Mouse (Mus musculus) limb, embryonic 13.5 days (tissue): ENCODE data around the gene Bpifc. TPM values are rescaled to one million over a fixed set of nuclear protein-coding genes. Genes with fewer than 3 reads are reported as not detected.
"Not testable (repeated sequence)": the region's sequence is repeated elsewhere in the genome, so short reads cannot be mapped to it uniquely, and the experiment has no call there.

Source experiments
- ATAC-seq: fragments of 200-750 bp; cut with Nextera tagmentation; 2 replicates; pipeline ENCODE4 v1.8.0; 2017; ENCODE audit warnings: low read depth, moderate number of reproducible peaks, moderate TSS enrichment; ENCODE audit not compliant: low FRiP score
- H3K27ac ChIP-seq: fragments of 300-500 bp; sonication (generic); 2 replicates; pipeline ENCODE4 v1.5.1; 2015; ENCODE audit warnings: inconsistent platforms, mild to moderate bottlenecking, moderate library complexity
- H3K27me3 ChIP-seq: fragments of 300-500 bp; sonication (generic); 2 replicates; pipeline ENCODE4 v1.6.1; 2015; ENCODE audit warnings: mild to moderate bottlenecking, inconsistent platforms
- H3K36me3 ChIP-seq: fragments of 300-500 bp; sonication (generic); 2 replicates; pipeline ENCODE4 v1.6.1; 2015; ENCODE audit warnings: inconsistent platforms, mild to moderate bottlenecking, moderate library complexity
- H3K4me1 ChIP-seq: fragments of 300-500 bp; sonication (generic); 2 replicates; pipeline ENCODE4 v1.6.1; 2015; ENCODE audit warnings: inconsistent platforms
- H3K4me2 ChIP-seq: fragments of 300-500 bp; sonication (generic); replicated peaks from 2 replicates; pipeline ENCODE4 v1.6.1; 2015; ENCODE audit warnings: inconsistent platforms, mild to moderate bottlenecking, moderate library complexity
- H3K4me3 ChIP-seq: fragments of 300-500 bp; sonication (generic); 2 replicates; pipeline ENCODE4 v1.5.1; 2015; ENCODE audit warnings: moderate library complexity, mild to moderate bottlenecking, inconsistent platforms
- H3K9ac ChIP-seq: fragments of 300-500 bp; sonication (generic); 2 replicates; pipeline ENCODE4 v1.6.1; 2015; ENCODE audit warnings: mild to moderate bottlenecking, inconsistent platforms
- H3K9me3 ChIP-seq: fragments of 300-500 bp; sonication (generic); 2 replicates; pipeline ENCODE4 v1.6.1; 2016; ENCODE audit warnings: inconsistent platforms
- WGBS: fragments of 180-500 bp; shearing (Covaris S2); methylation state at CpG from one replicate; pipeline ENCODE4 v1.1.7; 2015; 5-methylcytosine and 5-hydroxymethylcytosine counted together
- polyA plus RNA-seq: library from polyadenylated mRNA; unstranded; fragments of >200 nt; fragmentation: Nextera tagmentation; extraction: Ambion mirVana; gene quantifications from 2 replicates; pipeline ENCODE4 v1.2.1, GENCODE M21; 2015

Gene Bpifc
- polyA plus RNA-seq, 1 experiment from 2014 or later, result 0.47 TPM

DNA sequence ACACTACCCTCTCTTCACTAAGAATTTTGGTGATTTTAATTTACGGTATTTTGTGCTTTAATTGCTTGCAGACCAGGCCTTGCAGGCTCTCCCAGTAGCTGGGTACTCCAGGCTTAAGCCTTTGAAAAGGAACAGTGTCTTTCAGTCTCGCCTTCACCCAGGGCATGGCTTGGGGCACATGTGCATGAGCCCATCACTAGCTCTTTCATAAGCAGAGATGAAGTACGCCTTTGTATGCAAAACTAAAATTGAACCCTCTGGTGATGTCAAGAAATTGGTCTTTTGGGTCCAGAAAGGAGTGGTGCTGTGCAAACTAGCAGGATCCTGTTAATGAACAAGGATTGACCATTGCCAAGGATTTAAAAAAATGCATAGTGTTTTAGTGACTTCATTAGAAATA is 20.8 kb upstream of the Bpifc start:
- peak; percentile 88 for ATAC-seq
- Histone ChIP-seq H3K4me3 (no peak overlapping the region), H3K27ac (peak overlapping the region; percentile 81; the same call in 1 of the 2 replicates), H3K27me3 (no peaks in the 10 kb centered on the region), H3K9ac (no peak overlapping the region; the same call in 1 of the 2 replicates), H3K4me1 (peaks cover 25% of the 10 kb centered on the region), H3K36me3 (peaks cover 39% of the 10 kb centered on the region), H3K4me2 (no peak overlapping the region), H3K9me3 (no peaks in the 10 kb centered on the region)
- whole genome bisulfite sequencing, result 38% methylated on average over 3 of the region's 3 CpGs

DNA sequence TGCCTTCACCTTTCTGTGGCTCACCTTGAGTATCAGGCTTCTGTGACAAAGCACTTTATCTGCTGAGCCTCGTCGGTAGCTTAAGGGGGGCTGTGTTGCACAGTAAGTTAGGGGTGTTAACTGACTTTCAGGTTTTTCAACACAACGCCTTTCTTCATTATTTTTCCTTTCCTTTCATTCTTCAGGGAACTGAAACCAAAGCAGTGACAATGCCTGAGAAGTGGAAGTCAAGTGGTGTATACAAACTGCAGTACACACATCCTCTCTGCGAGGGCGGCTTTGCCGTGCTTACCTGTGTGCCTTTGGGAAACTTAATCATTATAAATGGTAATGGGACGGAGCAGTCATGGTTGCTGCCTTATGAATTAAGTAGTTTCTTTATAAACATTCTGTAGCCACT is 19.0 kb upstream of the Bpifc start:
- H3K4me2 ChIP-seq, result no peak overlapping the region
- no peak for ATAC-seq
- peaks cover 25% of the 10 kb centered on the region for H3K4me1 ChIP-seq
- H3K27ac ChIP-seq, result no peak overlapping the region
- no peak overlapping the region for H3K9ac ChIP-seq
- H3K27me3 ChIP-seq, result no peaks in the 10 kb centered on the region
- H3K4me3 ChIP-seq, result no peak overlapping the region
- no peaks in the 10 kb centered on the region for H3K9me3 ChIP-seq
- peaks cover 32% of the 10 kb centered on the region for H3K36me3 ChIP-seq
- WGBS, result 89% methylated on average over 7 of the region's 7 CpGs

GRCm38 (mm10) chr10:86026807-86027206 is 15.1 kb upstream of the Bpifc start:
- H3K36me3 ChIP-seq, result peaks cover 31% of the 10 kb centered on the region
- WGBS, result 59% methylated on average over 1 of the region's 1 CpGs
- not testable (repeated sequence) for ATAC-seq

GRCm38 (mm10) chr10:86026354-86026753 is 14.7 kb upstream of the Bpifc start:
- H3K27ac ChIP-seq, result no peak overlapping the region
- ATAC-seq, result no peak
- no peaks in the 10 kb centered on the region for H3K27me3 ChIP-seq
- peaks cover 31% of the 10 kb centered on the region for H3K36me3 ChIP-seq
- no peak overlapping the region for H3K9ac ChIP-seq
- no peaks in the 10 kb centered on the region for H3K9me3 ChIP-seq
- no peak overlapping the region for H3K4me2 ChIP-seq
- peaks cover 19% of the 10 kb centered on the region for H3K4me1 ChIP-seq
- no peak overlapping the region for H3K4me3 ChIP-seq
- WGBS, result 95% methylated on average over 3 of the region's 3 CpGs

More at GRCm38 (mm10) chr10:86026807-86027206, 15.1 kb upstream of the Bpifc start:
- not testable (repeated sequence) for H3K4me3 ChIP-seq, H3K9me3 ChIP-seq, H3K27me3 ChIP-seq, H3K27ac ChIP-seq, H3K9ac ChIP-seq, H3K4me2 ChIP-seq
- peaks cover 18% of the 10 kb centered on the region for H3K4me1 ChIP-seq

- no peak overlapping the region for H3K4me2 ChIP-seq
- no peak overlapping the region for H3K9ac ChIP-seq
- no peaks in the 10 kb centered on the region for H3K27me3 ChIP-seq
- peaks cover 26% of the 10 kb centered on the region for H3K36me3 ChIP-seq
- no peak overlapping the region for H3K4me3 ChIP-seq
- 65% methylated on average over 2 of the region's 2 CpGs for WGBS
- ATAC-seq, result no peak
- no peak overlapping the region for H3K27ac ChIP-seq
- H3K9me3 ChIP-seq, result no peaks in the 10 kb centered on the region
- peaks cover 17% of the 10 kb centered on the region for H3K4me1 ChIP-seq
These were observed 14.2 kb upstream of the Bpifc start for GRCm38 (mm10) chr10:86025906-86026305.

GRCm38 (mm10) chr10:86023149-86023548 is 11.5 kb upstream of the Bpifc start:
- ATAC-seq, result no peak
- Histone ChIP-seq H3K27ac (no peak overlapping the region), H3K9me3 (no peaks in the 10 kb centered on the region), H3K27me3 (no peaks in the 10 kb centered on the region), H3K36me3 (peaks cover 5% of the 10 kb centered on the region; the same call in 1 of the 2 replicates), H3K4me1 (peaks cover 16% of the 10 kb centered on the region), H3K4me3 (peak overlapping the region; percentile 88; the same call in 1 of the 2 replicates), H3K4me2 (peak overlapping the region; percentile 79), H3K9ac (no peak overlapping the region)

DNA sequence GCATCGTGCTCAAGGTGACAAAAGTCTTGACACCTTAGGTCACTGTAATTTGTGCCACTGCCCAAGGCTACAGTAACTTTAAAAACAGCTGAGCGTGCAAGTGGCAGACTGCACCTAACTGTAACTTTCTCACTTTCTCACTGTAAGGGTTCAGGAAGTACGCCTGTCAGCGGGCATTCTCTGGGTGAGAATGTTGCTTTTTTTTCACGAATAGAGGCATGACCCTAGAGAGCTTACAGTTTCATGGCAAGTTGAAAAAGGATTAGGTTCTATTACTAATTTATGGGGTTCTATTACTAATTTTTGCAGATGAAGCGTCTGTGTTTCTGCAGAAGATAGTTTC is 10.8 kb upstream of the Bpifc start:
- Histone ChIP-seq H3K36me3 (peaks cover 5% of the 10 kb centered on the region; the same call in 1 of the 2 replicates), H3K4me1 (peaks cover 16% of the 10 kb centered on the region), H3K9ac (peak overlapping the region; percentile 90), H3K27ac (peak overlapping the region; percentile 90; the same call in 1 of the 2 replicates), H3K27me3 (no peaks in the 10 kb centered on the region), H3K4me3 (peak overlapping the region; percentile 88), H3K9me3 (no peaks in the 10 kb centered on the region), H3K4me2 (peak overlapping the region; percentile 79)
- ATAC-seq, result no peak
- 4% methylated on average over 6 of the region's 6 CpGs for WGBS

GRCm38 (mm10) chr10:86021749-86022473 is 10.2 kb upstream of the Bpifc start, which contains the start of gene Fbxo7:
Gene Fbxo7 (plus strand): TSS chr10:86021972.
- Histone ChIP-seq H3K27ac (peak within 1 kb of the TSS; percentile 90), H3K4me2 (peak within 1 kb of the TSS; percentile 79), H3K4me1 (peaks cover 16% of the 10 kb centered on the region), H3K4me3 (peak within 1 kb of the TSS; percentile 88), H3K36me3 (peaks cover 5% of the 10 kb centered on the region; the same call in 1 of the 2 replicates), H3K9me3 (no peaks in the 10 kb centered on the region), H3K27me3 (no peaks in the 10 kb centered on the region), H3K9ac (peak within 1 kb of the TSS; percentile 90)
- WGBS, result under 1% methylated on average over 82 of the region's 82 CpGs
- ATAC-seq, result peak; percentile 94

DNA sequence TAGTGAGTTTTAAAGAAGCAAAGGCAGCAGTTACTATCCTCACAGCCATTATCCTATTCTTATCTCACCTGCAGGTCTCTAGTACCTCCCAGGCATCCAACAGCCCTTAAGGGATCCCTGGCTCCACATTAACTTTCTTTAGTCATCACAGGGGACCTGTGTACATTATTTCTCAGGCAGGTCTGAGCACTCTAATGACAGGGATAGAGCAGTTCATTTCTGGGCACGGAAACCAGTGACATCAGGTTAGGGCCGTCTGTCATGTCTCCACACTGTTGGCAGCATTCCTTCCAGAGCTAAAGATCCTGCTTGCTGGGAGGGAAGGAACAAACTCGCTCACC is 9.7 kb upstream of the Bpifc start:
- peak overlapping the region; percentile 88 for H3K4me3 ChIP-seq
- H3K9ac ChIP-seq, result 0 out of 2 replicates have a peak overlapping the region, but pooled peaks have one; percentile 35
- peaks cover 5% of the 10 kb centered on the region; the same call in 1 of the 2 replicates for H3K36me3 ChIP-seq
- H3K9me3 ChIP-seq, result no peaks in the 10 kb centered on the region
- ATAC-seq, result no peak
- H3K4me1 ChIP-seq, result peaks cover 16% of the 10 kb centered on the region
- H3K27me3 ChIP-seq, result no peaks in the 10 kb centered on the region
- WGBS, result under 1% methylated on average over 3 of the region's 3 CpGs
- peak overlapping the region; percentile 79 for H3K4me2 ChIP-seq
- H3K27ac ChIP-seq, result no peak overlapping the region; the same call in 1 of the 2 replicates

DNA sequence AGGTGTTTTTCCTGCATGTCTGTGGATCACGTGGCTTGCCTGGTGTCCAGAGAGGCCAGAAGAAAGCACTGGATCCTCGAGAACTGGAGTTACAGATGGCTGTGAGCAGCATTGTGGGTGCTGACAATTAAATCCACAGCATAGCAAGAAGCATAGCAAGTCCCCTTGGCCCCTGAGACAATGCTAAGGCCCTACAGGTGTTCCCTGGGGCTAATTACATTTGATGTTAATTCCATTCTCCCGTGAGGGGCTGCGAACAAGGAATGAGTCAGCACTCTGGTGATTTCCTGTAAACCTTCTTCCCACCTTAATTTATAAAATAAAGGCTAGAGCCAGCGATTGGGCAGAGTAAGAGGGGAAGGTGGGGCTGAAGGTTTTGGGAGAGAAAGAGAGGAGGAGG is 7.1 kb upstream of the Bpifc start:
- no peak for ATAC-seq
- no peak overlapping the region for H3K4me3 ChIP-seq
- H3K4me1 ChIP-seq, result peaks cover 14% of the 10 kb centered on the region
- 34% methylated on average over 5 of the region's 5 CpGs for WGBS
- H3K4me2 ChIP-seq, result no peak overlapping the region
- no peaks in the 10 kb centered on the region for H3K36me3 ChIP-seq
- no peaks in the 10 kb centered on the region; the same call in 1 of the 2 replicates for H3K27me3 ChIP-seq
- H3K9ac ChIP-seq, result no peak overlapping the region
- H3K27ac ChIP-seq, result no peak overlapping the region
- no peaks in the 10 kb centered on the region for H3K9me3 ChIP-seq

- Histone ChIP-seq H3K9me3 (no peaks in the 10 kb centered on the region), H3K4me1 (peaks cover 9% of the 10 kb centered on the region), H3K27me3 (no peaks in the 10 kb centered on the region; the same call in 1 of the 2 replicates), H3K36me3 (no peaks in the 10 kb centered on the region), H3K4me3 (no peak overlapping the region), H3K4me2 (no peak overlapping the region), H3K9ac (no peak overlapping the region), H3K27ac (no peak overlapping the region)
- ATAC-seq, result no peak
- 85% methylated on average over 7 of the region's 7 CpGs for WGBS
These were observed 6.1 kb upstream of the Bpifc start for GRCm38 (mm10) chr10:86017781-86018180.

- H3K36me3 ChIP-seq, result no peaks in the 10 kb centered on the region
- no peak overlapping the region for H3K4me3 ChIP-seq
- 83% methylated on average over 2 of the region's 2 CpGs for WGBS
- no peak for ATAC-seq
- H3K4me2 ChIP-seq, result no peak overlapping the region
- no peaks in the 10 kb centered on the region for H3K9me3 ChIP-seq
- H3K4me1 ChIP-seq, result no peaks in the 10 kb centered on the region
- no peak overlapping the region for H3K9ac ChIP-seq
- no peak overlapping the region for H3K27ac ChIP-seq
- H3K27me3 ChIP-seq, result no peaks in the 10 kb centered on the region; the same call in 1 of the 2 replicates
These were observed 523 bp downstream of the Bpifc start for GRCm38 (mm10) chr10:86011172-86011571.

- 20% methylated on average over 6 of the region's 6 CpGs for WGBS
These were observed 1.1 kb downstream of the Bpifc start for GRCm38 (mm10) chr10:86010636-86011035.

More at GRCm38 (mm10) chr10:86010636-86011035, 1.1 kb downstream of the Bpifc start:
- Histone ChIP-seq H3K36me3 (no peaks in the 10 kb centered on the region), H3K9me3 (no peaks in the 10 kb centered on the region), H3K4me1 (no peaks in the 10 kb centered on the region), H3K27me3 (no peaks in the 10 kb centered on the region), H3K4me3 (no peak overlapping the region), H3K9ac (no peak overlapping the region), H3K27ac (no peak overlapping the region), H3K4me2 (no peak overlapping the region)
- ATAC-seq, result no peak
